Mouse (Mus musculus) embryonic fibroblast, embryonic 13.5 days (primary cell): ENCODE measurements around the gene Vmn1r21.

Experiments
- CTCF ChIP-seq: IDR thresholded peaks from 2 replicates; pipeline ENCODE4 v1.5.1; 2011; ENCODE audit warnings: mild to moderate bottlenecking, control low read depth, low read length, moderate library complexity, borderline replicate concordance; ENCODE audit not compliant: insufficient read depth
- POLR2A ChIP-seq: IDR thresholded peaks from 2 replicates; pipeline ENCODE4 v1.6.1; 2011; ENCODE audit warnings: low read depth, mild to moderate bottlenecking, control low read depth, low read length, moderate library complexity

GRCm38 (mm10) chr6:57803130-57803529 is 47.0 kb downstream of the Vmn1r21 start:
- TF ChIP-seq CTCF (no peak), POLR2A (no peak)
